Mouse (Mus musculus) kidney, adult 18-20 months (tissue): Measurements from ENCODE around the gene Rubcn.
A peak's percentile ranks its signal among the peaks of the same experiment; 100 is the strongest.
"Not testable (repeated sequence)": the region's sequence is repeated elsewhere in the genome, so short reads cannot be mapped to it uniquely, and the experiment has no call there.

Source experiments
- DNase-seq: peaks from one replicate; pipeline ENCODE4 v3.0.0; 2021

The Rubcn gene

GRCm38 (mm10) chr16:32877343-32878156 is at the start of gene Rubcn, which contains the start of gene Fyttd1:
Rubcn (minus strand) TSS chr16:32877766.
Fyttd1 (plus strand) TSS chr16:32877500.
- DNase-seq = peak; percentile 95

GRCm38 (mm10) chr16:32927044-32927443 is 49.5 kb upstream of the Rubcn start:
- no peak for DNase-seq

GRCm38 (mm10) chr16:32926629-32927028 is 49.1 kb upstream of the Rubcn start:
- not testable (repeated sequence) for DNase-seq

- no peak for DNase-seq
Observed at GRCm38 (mm10) chr16:32915292-32916068, 37.9 kb upstream of the Rubcn start.

GRCm38 (mm10) chr16:32913937-32914881 is 36.6 kb upstream of the Rubcn start, which contains the start of gene Lrch3:
Lrch3 (plus strand) TSS chr16:32914100.
- peak; percentile 96 for DNase-seq

GRCm38 (mm10) chr16:32913212-32913611 is 35.6 kb upstream of the Rubcn start:
- no peak for DNase-seq

- no peak for DNase-seq
Observed at GRCm38 (mm10) chr16:32906727-32907126, 29.2 kb upstream of the Rubcn start.

- DNase-seq = no peak
Observed at GRCm38 (mm10) chr16:32906186-32906585, 28.6 kb upstream of the Rubcn start.

GRCm38 (mm10) chr16:32902051-32902428 is 24.5 kb upstream of the Rubcn start:
- no peak for DNase-seq

- DNase-seq = no peak
Observed at GRCm38 (mm10) chr16:32901360-32902050, 23.9 kb upstream of the Rubcn start.

- DNase-seq = no peak
Observed at GRCm38 (mm10) chr16:32896126-32896525, 18.6 kb upstream of the Rubcn start.

- DNase-seq = no peak
Observed at GRCm38 (mm10) chr16:32889881-32890280, 12.3 kb upstream of the Rubcn start.

- DNase-seq = no peak
Observed at GRCm38 (mm10) chr16:32887996-32888395, 10.4 kb upstream of the Rubcn start.

GRCm38 (mm10) chr16:32881538-32881937 is 4.0 kb upstream of the Rubcn start:
- DNase-seq = no peak

GRCm38 (mm10) chr16:32878972-32879926 is 1.7 kb upstream of the Rubcn start:
- no peak for DNase-seq

GRCm38 (mm10) chr16:32878157-32878598 is 612 bp upstream of the Rubcn start:
- DNase-seq = peak; percentile 16

- no peak for DNase-seq
Observed at GRCm38 (mm10) chr16:32876831-32877230, 735 bp downstream of the Rubcn start.

- DNase-seq = no peak
Observed at GRCm38 (mm10) chr16:32875847-32876246, 1.7 kb downstream of the Rubcn start.

- not testable (repeated sequence) for DNase-seq
Observed at GRCm38 (mm10) chr16:32875281-32875680, 2.3 kb downstream of the Rubcn start.

- no peak for DNase-seq
Observed at GRCm38 (mm10) chr16:32873366-32873765, 4.2 kb downstream of the Rubcn start.

- DNase-seq = no peak
Observed at GRCm38 (mm10) chr16:32870231-32870630, 7.3 kb downstream of the Rubcn start.
